Mouse (Mus musculus): ENCODE measurements at regions not wholly inside any gene's neighbourhood (a gene's known extent, or its start where the extent isn't known, plus 50 kb on each side); places are given as distances from the start of the nearest gene placed in this dataset.

DNA sequence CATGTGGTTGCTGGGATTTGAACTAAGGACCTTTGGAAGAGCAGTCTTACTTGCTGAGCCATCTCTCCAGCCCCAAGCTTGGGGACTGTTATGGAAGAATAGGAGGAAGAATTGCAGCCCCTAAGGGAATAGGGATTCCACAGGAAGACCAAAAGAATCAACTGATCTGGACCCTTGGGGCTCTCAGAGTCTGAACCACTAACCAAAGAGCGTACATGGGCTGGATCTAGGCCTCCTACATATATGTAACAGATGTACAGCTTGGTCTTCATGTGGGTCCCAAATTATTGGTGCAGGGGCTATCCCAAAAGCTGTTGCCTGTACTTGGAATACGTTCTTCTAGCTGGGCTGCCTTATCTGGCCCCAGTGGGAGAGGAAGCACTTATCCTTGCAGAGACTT lies 115.4 kb upstream of the Gm6793 start:
- no peaks in the 10 kb centered on the region for H3K4me1 ChIP-seq (ENCODE audit: control insufficient read depth, insufficient read depth, low read length)
- TF ChIP-seq POLR2A (IDR thresholded peaks at IDR 0.05; ENCODE audit: borderline replicate concordance, low read depth, low read length) = no peak
- no peak for TF ChIP-seq CTCF (IDR thresholded peaks at IDR 0.05; ENCODE audit: low read depth, low read length)
- H3K27ac ChIP-seq (ENCODE audit: insufficient read depth, low read depth, low read length) = no peak overlapping the region
- no peak overlapping the region for H3K4me3 ChIP-seq (ENCODE audit: insufficient read depth, low read length)

DNA sequence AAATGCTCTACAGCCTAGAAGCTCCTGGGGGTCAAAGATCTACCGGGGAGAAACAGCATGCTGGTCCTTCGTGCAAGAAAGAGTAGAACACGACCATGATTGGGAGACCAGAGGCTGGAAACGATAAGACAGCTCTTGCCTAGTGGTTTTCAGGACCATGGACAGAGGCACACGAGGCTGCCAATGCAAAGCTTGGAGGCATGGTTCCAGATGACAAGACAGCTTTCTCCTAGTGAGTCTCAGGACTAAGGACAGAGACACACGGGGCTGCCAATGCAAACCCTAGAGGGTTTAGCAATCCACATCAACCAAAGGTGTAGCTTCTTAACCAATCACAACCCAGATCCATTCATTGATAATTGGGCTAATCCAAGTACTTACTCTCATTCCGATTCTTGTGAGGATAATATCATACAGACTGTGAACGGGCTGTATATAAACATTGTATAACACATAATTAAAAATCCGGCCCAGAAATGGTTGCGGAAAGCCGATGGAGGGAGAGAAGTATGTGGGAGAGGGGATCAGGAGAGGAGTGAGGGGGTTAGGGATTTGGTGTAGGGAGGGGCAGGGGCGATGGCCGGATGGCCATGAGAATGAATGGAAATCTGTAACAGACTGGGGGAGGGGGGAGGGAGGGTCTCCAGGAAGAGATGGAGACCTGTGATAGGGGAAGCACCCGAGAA lies 114.1 kb upstream of the Gm6793 start:
- H3K4me3 ChIP-seq (ENCODE audit: insufficient read depth, low read length) = no peak overlapping the region
- no peak for TF ChIP-seq POLR2A (IDR thresholded peaks at IDR 0.05; ENCODE audit: borderline replicate concordance, low read depth, low read length)
- no peak for TF ChIP-seq CTCF (IDR thresholded peaks at IDR 0.05; ENCODE audit: low read depth, low read length)
- no peaks in the 10 kb centered on the region for H3K4me1 ChIP-seq (ENCODE audit: control insufficient read depth, insufficient read depth, low read length)
- no peak overlapping the region for H3K27ac ChIP-seq (ENCODE audit: insufficient read depth, low read depth, low read length)

DNA sequence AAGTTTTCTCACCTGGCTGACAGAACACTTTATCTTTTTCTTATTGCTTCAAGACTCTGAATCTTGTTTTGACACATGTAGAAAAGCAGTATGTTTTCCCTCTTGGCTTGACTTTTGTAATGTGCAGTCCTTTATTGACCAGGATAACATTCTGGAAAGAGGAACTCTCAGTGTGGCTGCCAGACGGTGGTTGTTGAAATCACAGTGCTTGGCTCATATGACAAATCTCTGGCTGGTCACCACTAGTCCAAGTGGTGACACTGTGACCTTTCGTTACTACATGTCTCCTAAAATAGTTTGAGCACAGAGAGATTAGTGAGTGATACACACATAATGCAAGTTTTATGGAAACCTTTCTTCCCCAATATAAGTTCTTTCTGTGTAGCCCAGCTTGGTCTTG lies 97.1 kb upstream of the Gm6793 start:
- Histone ChIP-seq H3K27ac (ENCODE audit: insufficient read depth, low read depth, low read length) (peak overlapping the region; percentile 47), H3K4me3 (ENCODE audit: insufficient read depth, low read length) (no peak overlapping the region), H3K4me1 (ENCODE audit: control insufficient read depth, insufficient read depth, low read length) (peaks cover 6% of the 10 kb centered on the region)
- TF ChIP-seq POLR2A (IDR thresholded peaks at IDR 0.05; ENCODE audit: borderline replicate concordance, low read depth, low read length) (no peak), CTCF (IDR thresholded peaks at IDR 0.05; ENCODE audit: low read depth, low read length) (no peak)

GRCm38 (mm10) chr8:112097883-112098635 lies 83.2 kb upstream of the Gm6793 start:
- Histone ChIP-seq H3K27ac (ENCODE audit: insufficient read depth, low read depth, low read length) (no peak overlapping the region), H3K4me1 (ENCODE audit: control insufficient read depth, insufficient read depth, low read length) (no peaks in the 10 kb centered on the region), H3K4me3 (ENCODE audit: insufficient read depth, low read length) (no peak overlapping the region)
- TF ChIP-seq CTCF (IDR thresholded peaks at IDR 0.05; ENCODE audit: low read depth, low read length) (no peak), POLR2A (IDR thresholded peaks at IDR 0.05; ENCODE audit: borderline replicate concordance, low read depth, low read length) (no peak)

DNA sequence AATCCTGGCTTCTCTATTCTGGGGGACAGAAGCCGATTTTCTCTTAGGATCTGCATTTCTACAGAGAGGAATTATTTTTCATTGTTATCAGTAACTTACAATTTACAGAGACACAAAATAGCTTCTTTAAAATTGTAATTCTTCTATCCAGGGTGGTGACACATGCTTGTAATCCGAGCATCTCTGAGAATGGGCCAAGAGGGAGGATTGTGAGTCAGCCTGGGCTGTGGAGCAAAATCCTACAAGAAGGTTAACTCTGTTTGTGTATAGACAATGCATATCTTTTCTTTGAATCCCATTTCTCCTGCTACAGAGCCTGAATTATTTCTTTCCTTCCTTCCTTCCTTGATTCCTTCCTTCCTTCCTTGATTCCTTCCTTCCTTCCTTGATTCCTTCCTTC lies 80.0 kb upstream of the Gm6793 start:
- Histone ChIP-seq H3K27ac (ENCODE audit: insufficient read depth, low read depth, low read length) (no peak overlapping the region), H3K4me3 (ENCODE audit: insufficient read depth, low read length) (no peak overlapping the region), H3K4me1 (ENCODE audit: control insufficient read depth, insufficient read depth, low read length) (no peaks in the 10 kb centered on the region)
- TF ChIP-seq POLR2A (IDR thresholded peaks at IDR 0.05; ENCODE audit: borderline replicate concordance, low read depth, low read length) (no peak), CTCF (IDR thresholded peaks at IDR 0.05; ENCODE audit: low read depth, low read length) (no peak)

DNA sequence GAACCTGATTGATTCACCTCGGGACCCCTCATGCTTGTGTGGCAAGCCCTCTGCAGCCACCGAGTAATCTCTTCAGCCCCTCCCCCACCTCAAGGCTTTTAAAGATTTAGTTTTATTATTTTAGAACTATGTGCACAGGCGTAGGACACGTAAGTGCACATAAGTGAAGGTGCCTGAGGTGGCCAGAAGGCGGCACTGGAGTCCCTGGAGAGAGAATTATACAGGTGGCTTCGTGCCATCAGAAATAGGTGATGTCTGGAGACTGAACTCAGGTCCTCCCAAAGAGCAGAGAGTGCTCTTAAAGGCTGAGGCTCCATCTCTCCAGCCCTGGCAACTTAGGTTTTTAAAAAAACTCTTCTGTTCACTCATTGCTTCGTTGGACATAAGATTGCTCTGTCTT lies 78.7 kb upstream of the Gm6793 start:
- Histone ChIP-seq H3K27ac (ENCODE audit: insufficient read depth, low read depth, low read length) (no peak overlapping the region), H3K4me1 (ENCODE audit: control insufficient read depth, insufficient read depth, low read length) (no peaks in the 10 kb centered on the region), H3K4me3 (ENCODE audit: insufficient read depth, low read length) (no peak overlapping the region)
- TF ChIP-seq POLR2A (IDR thresholded peaks at IDR 0.05; ENCODE audit: borderline replicate concordance, low read depth, low read length) (no peak), CTCF (IDR thresholded peaks at IDR 0.05; ENCODE audit: low read depth, low read length) (no peak)

DNA sequence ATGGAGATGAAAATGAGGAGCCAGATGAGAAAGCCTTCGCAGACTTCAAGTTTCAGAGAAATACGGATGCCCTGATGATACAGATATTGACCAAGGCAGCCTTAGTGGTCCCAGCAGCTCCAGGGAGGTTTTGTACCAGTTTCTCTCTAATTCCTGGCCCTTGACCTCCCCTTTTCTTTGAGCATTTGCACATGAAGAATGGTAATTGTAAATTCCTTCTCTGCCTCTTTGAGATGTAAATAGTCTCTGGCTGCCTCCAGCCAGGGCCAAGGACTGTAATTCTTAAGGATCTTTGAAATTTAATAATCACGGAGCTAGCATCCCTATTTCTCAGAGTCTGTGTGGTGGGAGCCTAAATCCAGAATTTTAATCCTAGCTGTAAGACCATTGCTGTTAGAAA lies 78.0 kb upstream of the Gm6793 start:
- Histone ChIP-seq H3K27ac (ENCODE audit: insufficient read depth, low read depth, low read length) (no peak overlapping the region), H3K4me1 (ENCODE audit: control insufficient read depth, insufficient read depth, low read length) (no peaks in the 10 kb centered on the region), H3K4me3 (ENCODE audit: insufficient read depth, low read length) (no peak overlapping the region)
- TF ChIP-seq POLR2A (IDR thresholded peaks at IDR 0.05; ENCODE audit: borderline replicate concordance, low read depth, low read length) (no peak), CTCF (IDR thresholded peaks at IDR 0.05; ENCODE audit: low read depth, low read length) (no peak)

- TF ChIP-seq CTCF (IDR thresholded peaks at IDR 0.05; ENCODE audit: low read depth, low read length) (no peak), POLR2A (IDR thresholded peaks at IDR 0.05; ENCODE audit: borderline replicate concordance, low read depth, low read length) (no peak)
- no peaks in the 10 kb centered on the region for H3K4me1 ChIP-seq (ENCODE audit: control insufficient read depth, insufficient read depth, low read length)
- no peak overlapping the region for H3K27ac ChIP-seq (ENCODE audit: insufficient read depth, low read depth, low read length)
- no peak overlapping the region for H3K4me3 ChIP-seq (ENCODE audit: insufficient read depth, low read length)
Observed at GRCm38 (mm10) chr8:112078621-112079020, 63.8 kb upstream of the Gm6793 start.

GRCm38 (mm10) chr8:112072205-112072604 lies 57.4 kb upstream of the Gm6793 start:
- TF ChIP-seq POLR2A (IDR thresholded peaks at IDR 0.05; ENCODE audit: borderline replicate concordance, low read depth, low read length) (no peak), CTCF (IDR thresholded peaks at IDR 0.05; ENCODE audit: low read depth, low read length) (no peak)
- Histone ChIP-seq H3K4me3 (ENCODE audit: insufficient read depth, low read length) (no peak overlapping the region), H3K4me1 (ENCODE audit: control insufficient read depth, insufficient read depth, low read length) (no peaks in the 10 kb centered on the region), H3K27ac (ENCODE audit: insufficient read depth, low read depth, low read length) (no peak overlapping the region)

DNA sequence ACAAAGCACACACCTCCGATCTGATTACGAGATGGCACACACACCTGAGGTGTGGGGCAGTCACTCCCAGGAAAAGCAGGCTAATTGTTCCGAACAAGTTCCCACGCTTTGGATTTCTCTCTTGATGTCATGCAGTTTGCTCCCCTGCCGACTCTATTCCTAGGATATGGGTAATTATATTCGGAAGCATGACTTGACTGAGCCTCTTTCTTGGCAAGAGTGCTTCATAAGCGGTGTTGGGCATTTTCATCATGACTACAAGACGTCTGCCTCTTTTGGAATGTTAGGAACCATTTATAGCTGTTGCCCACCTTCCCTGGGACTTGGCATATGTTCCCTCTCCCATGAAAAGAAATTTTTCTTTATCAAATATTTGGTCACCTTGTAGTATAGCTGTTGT lies 55.4 kb upstream of the Gm6793 start:
- TF ChIP-seq POLR2A (IDR thresholded peaks at IDR 0.05; ENCODE audit: borderline replicate concordance, low read depth, low read length) = no peak
- TF ChIP-seq CTCF (IDR thresholded peaks at IDR 0.05; ENCODE audit: low read depth, low read length) = no peak
- Histone ChIP-seq H3K27ac (ENCODE audit: insufficient read depth, low read depth, low read length) (no peak overlapping the region), H3K4me1 (ENCODE audit: control insufficient read depth, insufficient read depth, low read length) (no peaks in the 10 kb centered on the region), H3K4me3 (ENCODE audit: insufficient read depth, low read length) (no peak overlapping the region)

All from bone marrow macrophage, adult 2 months (primary cell).